Mouse (Mus musculus): ENCODE data around the gene Gm20388.

GRCm38 (mm10) chr8:121848495-121848894, 1937.9 kb downstream of the Gm20388 start:
- TF ChIP-seq EP300 (IDR thresholded peaks at IDR 0.05; ENCODE audit: low read depth): no peak
- TF ChIP-seq CTCF (IDR thresholded peaks at IDR 0.05; ENCODE audit: low read depth): no peak

All from liver, embryonic 14.5 days (tissue).